Mouse (Mus musculus) adrenal gland, postnatal 25 days (tissue): Measurements from ENCODE around the gene Src. TPM values are rescaled to one million over a fixed set of nuclear protein-coding genes. Genes with fewer than 3 reads are reported as not detected.

Experiments
- total RNA-seq: library from RNA; stranded (reverse); gene quantifications from 2 replicates; pipeline ENCODE4 v1.2.3, GENCODE M21; 2021

The Src gene
- total RNA-seq, 1 experiment from 2014 or later, result 19.4 TPM

Other genes starting within 250 kb of the Src start
- 8.8 and 9.0 TPM in 2 replicates for gene Rbl1, start 213.9 kb upstream of the Src start, total RNA-seq
- 246 and 263 TPM in 2 replicates for gene Rpn2, start 139.4 kb upstream of the Src start, total RNA-seq
- gene Mroh8, start 138.9 kb upstream of the Src start, total RNA-seq, result 0.46 and 0.57 TPM in 2 replicates
- gene Ghrh, start 70.9 kb upstream of the Src start, total RNA-seq, result not detected in 2 replicates
- gene Manbal, start 50.9 kb upstream of the Src start, total RNA-seq, result 32.3 and 34.6 TPM in 2 replicates
- gene Nnat, start 141.6 kb downstream of the Src start, total RNA-seq, result 71.3 and 91.2 TPM in 2 replicates
- 61.5 and 82.8 TPM in 2 replicates for gene Blcap, start 152.8 kb downstream of the Src start, total RNA-seq